Mouse (Mus musculus) spleen, adult 2 months (tissue): ENCODE measurements at regions not wholly inside any gene's neighbourhood (a gene's known extent, or its start where the extent isn't known, plus 50 kb on each side); places are given as distances from the start of the nearest gene placed in this dataset.

Experiments
- CTCF ChIP-seq: fragments of 200-500 bp; IDR thresholded peaks from 2 replicates; pipeline ENCODE4 v1.5.1; 2011; ENCODE audit warnings: mild to moderate bottlenecking, inconsistent platforms; ENCODE audit not compliant: insufficient read depth, insufficient read length, insufficient replicate concordance; ENCODE audit errors: extremely low read depth
- POLR2A ChIP-seq: fragments of 200-500 bp; IDR thresholded peaks from 2 replicates; pipeline ENCODE4 v1.6.1; 2011; ENCODE audit warnings: low read depth, low read length, inconsistent platforms

GRCm38 (mm10) chr12:78109931-78110330 lies 84.1 kb upstream of the Gm6657 start:
- TF ChIP-seq CTCF (no peak), POLR2A (no peak)
